ENCODE assay signal across 26 mouse cellular contexts in the genomic region with DNA sequence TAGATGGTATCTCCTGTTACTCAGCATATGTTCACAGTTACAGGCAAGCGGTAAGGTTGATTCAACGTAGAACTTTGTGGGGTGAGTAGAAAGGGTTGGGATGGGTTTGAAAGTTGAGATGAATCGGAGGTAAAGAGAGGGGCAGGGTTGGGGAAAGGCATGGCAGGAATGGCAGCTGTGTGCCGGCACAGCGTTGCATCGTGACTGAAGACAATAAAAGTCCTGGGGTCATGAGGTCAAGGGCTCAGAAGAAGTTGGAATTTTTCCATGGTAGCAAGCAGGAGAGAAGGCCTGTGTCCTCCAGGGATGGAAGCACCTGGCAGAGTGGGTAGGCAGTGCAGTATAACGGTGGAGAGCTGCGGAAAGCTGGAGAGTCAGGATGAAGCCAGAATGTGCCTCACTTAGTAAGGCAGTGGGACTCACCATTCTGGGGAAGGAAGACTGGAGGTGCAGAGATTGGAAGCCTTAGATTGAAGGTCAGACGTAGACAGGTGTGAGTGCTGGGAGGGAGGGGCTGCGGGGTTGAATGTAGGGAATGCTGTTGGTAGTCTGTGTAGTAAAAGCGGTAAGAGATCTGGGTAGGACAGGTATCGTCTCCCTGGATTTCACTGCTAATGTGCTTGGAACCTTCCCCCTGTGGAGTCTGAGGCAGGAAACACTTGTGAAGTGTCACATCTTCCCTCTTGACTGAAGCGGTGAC.
"Had no signal": no experiment of that assay in that cellular context is flagged by ENCODE, and none has a peak within 500 bp of the region (broad histone marks: within the 10 kb centered on the region; RNA-seq: fewer than 3 reads in every experiment).

No protein-coding gene starts in this region.

- H3K4me2 ChIP-seq: heart, embryonic 11.5 days; heart, embryonic 13.5 days; heart, embryonic 15.5 days; hindbrain, embryonic 12.5 days; hindbrain, embryonic 14.5 days; intestine, embryonic 15.5 days; limb, embryonic 13.5 days; limb, embryonic 15.5 days had no signal

- H3K4me3 ChIP-seq: gastrocnemius, adult 2 months; heart, adult 2 months; heart, embryonic 13.5 days; heart, embryonic 15.5 days; hindbrain, embryonic 10.5 days; hindbrain, embryonic 12.5 days; intestine, embryonic 15.5 days; layer of hippocampus, adult 2 months; left cerebral cortex, adult 2 months; limb, embryonic 13.5 days; limb, embryonic 15.5 days had no signal

- ATAC-seq: hindbrain, embryonic 16.5 days; inflammation-experienced regulatory T-cells, adult 6 months; intestine, embryonic 15.5 days; intestine, postnatal 0 days had no signal

- H3K4me1 ChIP-seq: heart, embryonic 13.5 days; heart, embryonic 15.5 days; hindbrain, embryonic 12.5 days; intestine, embryonic 15.5 days; limb, embryonic 13.5 days; limb, embryonic 15.5 days had no signal

- H3K9ac ChIP-seq: heart, embryonic 13.5 days; heart, embryonic 15.5 days; hindbrain, embryonic 12.5 days; hindbrain, embryonic 14.5 days; intestine, embryonic 15.5 days; limb, embryonic 13.5 days; limb, embryonic 15.5 days; liver, embryonic 14.5 days had no signal

- DNase-seq: gastrocnemius, adult 2 months; gastrocnemius, postnatal 10 days; gastrocnemius, postnatal 25 days; heart, adult 2 months; heart, postnatal 10 days; heart, postnatal 4 days; kidney, adult 18-20 months; kidney, adult 8-10 months; kidney, postnatal 10 days; kidney, postnatal 4 days; left cerebral cortex, postnatal 4 days had no signal

- H3K9me3 ChIP-seq: heart, embryonic 13.5 days; heart, embryonic 15.5 days; hindbrain, embryonic 10.5 days; hindbrain, embryonic 12.5 days; intestine, embryonic 15.5 days; limb, embryonic 13.5 days; limb, embryonic 15.5 days had no signal

- H3K27me3 ChIP-seq: heart, embryonic 13.5 days; heart, embryonic 15.5 days; hindbrain, embryonic 12.5 days; intestine, embryonic 15.5 days; limb, embryonic 13.5 days; limb, embryonic 15.5 days had no signal

- H3K27ac ChIP-seq: gastrocnemius, adult 2 months; heart, adult 2 months; heart, embryonic 13.5 days; heart, embryonic 15.5 days; hindbrain, embryonic 10.5 days; hindbrain, embryonic 12.5 days; hindbrain, embryonic 14.5 days; intestine, embryonic 15.5 days; layer of hippocampus, adult 2 months; left cerebral cortex, adult 2 months; limb, embryonic 13.5 days; limb, embryonic 15.5 days; liver, embryonic 14.5 days had no signal
